Mouse (Mus musculus): ENCODE results near the gene Nin. TPM values are rescaled to one million over a fixed set of nuclear protein-coding genes. Genes with fewer than 3 reads are reported as not detected.

Nin gene
- polyA plus RNA-seq, 1 experiment from 2014 or later: 9.5 TPM

- Histone ChIP-seq H3K9me3 (replicated peaks) (no peaks in the 10 kb centered on the region), H3K27me3 (ENCODE audit: low read depth, poor library complexity, severe bottlenecking) (no peaks in the 10 kb centered on the region), H3K36me3 (no peaks in the 10 kb centered on the region), H3K4me1 (peaks cover 30% of the 10 kb centered on the region), H3K27ac (no peak overlapping the region), H3K4me3 (no peak overlapping the region)
- 12% methylated on average over 6 of the region's 6 CpGs for WGBS
- DNase-seq (ENCODE audit: low spot score): no peak
Observed at GRCm38 (mm10) chr12:70068647-70069257, 44.8 kb downstream of the Nin start.

GRCm38 (mm10) chr12:70067849-70068248 is 45.7 kb downstream of the Nin start:
- H3K36me3 ChIP-seq: no peaks in the 10 kb centered on the region
- H3K27me3 ChIP-seq (ENCODE audit: low read depth, poor library complexity, severe bottlenecking): no peaks in the 10 kb centered on the region
- no peak overlapping the region for H3K4me3 ChIP-seq
- H3K9me3 ChIP-seq (replicated peaks): no peaks in the 10 kb centered on the region
- peaks cover 30% of the 10 kb centered on the region for H3K4me1 ChIP-seq
- WGBS: 82% methylated on average over 9 of the region's 9 CpGs
- DNase-seq (ENCODE audit: low spot score): no peak
- H3K27ac ChIP-seq: no peak overlapping the region

- WGBS: 42% methylated on average over 3 of the region's 3 CpGs
- H3K9me3 ChIP-seq (replicated peaks): no peaks in the 10 kb centered on the region
- no peak overlapping the region for H3K4me3 ChIP-seq
- peaks cover 5% of the 10 kb centered on the region; the same call in 1 of the 2 replicates for H3K36me3 ChIP-seq
- peaks cover 13% of the 10 kb centered on the region for H3K4me1 ChIP-seq
- H3K27me3 ChIP-seq (ENCODE audit: low read depth, poor library complexity, severe bottlenecking): no peaks in the 10 kb centered on the region
- peak; percentile 70 for DNase-seq (ENCODE audit: low spot score)
- H3K27ac ChIP-seq: peak overlapping the region; percentile 44
Observed at GRCm38 (mm10) chr12:70062114-70062513, 51.4 kb downstream of the Nin start.

- Histone ChIP-seq H3K4me1 (peaks cover 13% of the 10 kb centered on the region), H3K9me3 (replicated peaks) (no peaks in the 10 kb centered on the region), H3K36me3 (peaks cover 24% of the 10 kb centered on the region), H3K4me3 (no peak overlapping the region), H3K27ac (no peak overlapping the region), H3K27me3 (ENCODE audit: low read depth, poor library complexity, severe bottlenecking) (no peaks in the 10 kb centered on the region)
- WGBS: 75% methylated on average over 14 of the region's 14 CpGs
- no peak for DNase-seq (ENCODE audit: low spot score)
Observed at GRCm38 (mm10) chr12:70058956-70059851, 54.3 kb downstream of the Nin start.

GRCm38 (mm10) chr12:70050699-70051098 is 62.8 kb downstream of the Nin start:
- peaks cover 67% of the 10 kb centered on the region for H3K36me3 ChIP-seq
- no peak overlapping the region for H3K4me3 ChIP-seq
- no peaks in the 10 kb centered on the region for H3K27me3 ChIP-seq (ENCODE audit: low read depth, poor library complexity, severe bottlenecking)
- H3K27ac ChIP-seq: no peak overlapping the region
- no peak for DNase-seq (ENCODE audit: low spot score)
- no peaks in the 10 kb centered on the region for H3K9me3 ChIP-seq (replicated peaks)
- no peaks in the 10 kb centered on the region for H3K4me1 ChIP-seq
- 74% methylated on average over 7 of the region's 7 CpGs for WGBS

GRCm38 (mm10) chr12:70048741-70049140 is 64.8 kb downstream of the Nin start:
- Histone ChIP-seq H3K27ac (no peak overlapping the region), H3K27me3 (ENCODE audit: low read depth, poor library complexity, severe bottlenecking) (no peaks in the 10 kb centered on the region), H3K4me3 (no peak overlapping the region), H3K36me3 (peaks cover 61% of the 10 kb centered on the region), H3K9me3 (replicated peaks) (no peaks in the 10 kb centered on the region), H3K4me1 (no peaks in the 10 kb centered on the region)
- DNase-seq (ENCODE audit: low spot score): no peak
- WGBS: 88% methylated on average over 9 of the region's 9 CpGs

- Histone ChIP-seq H3K9me3 (replicated peaks) (no peaks in the 10 kb centered on the region), H3K4me1 (no peaks in the 10 kb centered on the region), H3K27ac (no peak overlapping the region), H3K4me3 (no peak overlapping the region), H3K27me3 (ENCODE audit: low read depth, poor library complexity, severe bottlenecking) (no peaks in the 10 kb centered on the region), H3K36me3 (peaks cover 65% of the 10 kb centered on the region)
- WGBS: 91% methylated on average over 7 of the region's 7 CpGs
- no peak for DNase-seq (ENCODE audit: low spot score)
Observed at GRCm38 (mm10) chr12:70047281-70047680, 66.2 kb downstream of the Nin start.

- H3K36me3 ChIP-seq: peaks cover 55% of the 10 kb centered on the region
- H3K4me1 ChIP-seq: no peaks in the 10 kb centered on the region
- no peak overlapping the region for H3K27ac ChIP-seq
- no peak for DNase-seq (ENCODE audit: low spot score)
- no peak overlapping the region for H3K4me3 ChIP-seq
- no peaks in the 10 kb centered on the region for H3K27me3 ChIP-seq (ENCODE audit: low read depth, poor library complexity, severe bottlenecking)
- 90% methylated on average over 4 of the region's 4 CpGs for WGBS
- H3K9me3 ChIP-seq (replicated peaks): no peaks in the 10 kb centered on the region
Observed at GRCm38 (mm10) chr12:70044353-70044752, 69.2 kb downstream of the Nin start.

GRCm38 (mm10) chr12:70043421-70043820 is 70.1 kb downstream of the Nin start:
- no peak for DNase-seq (ENCODE audit: low spot score)
- Histone ChIP-seq H3K36me3 (peaks cover 54% of the 10 kb centered on the region), H3K4me1 (no peaks in the 10 kb centered on the region), H3K4me3 (no peak overlapping the region), H3K27me3 (ENCODE audit: low read depth, poor library complexity, severe bottlenecking) (no peaks in the 10 kb centered on the region), H3K9me3 (replicated peaks) (no peaks in the 10 kb centered on the region), H3K27ac (0 out of 2 replicates have a peak overlapping the region, but pooled peaks have one; percentile 6)
- WGBS: 88% methylated on average over 13 of the region's 13 CpGs

GRCm38 (mm10) chr12:70040981-70041380 is 72.5 kb downstream of the Nin start:
- no peak for DNase-seq (ENCODE audit: low spot score)
- H3K36me3 ChIP-seq: peaks cover 55% of the 10 kb centered on the region
- H3K27ac ChIP-seq: no peak overlapping the region
- 80% methylated on average over 6 of the region's 6 CpGs for WGBS
- no peaks in the 10 kb centered on the region for H3K4me1 ChIP-seq
- no peaks in the 10 kb centered on the region for H3K9me3 ChIP-seq (replicated peaks)
- H3K27me3 ChIP-seq (ENCODE audit: low read depth, poor library complexity, severe bottlenecking): no peaks in the 10 kb centered on the region
- H3K4me3 ChIP-seq: no peak overlapping the region

GRCm38 (mm10) chr12:70036722-70037305 is 76.7 kb downstream of the Nin start:
- DNase-seq (ENCODE audit: low spot score): no peak
- Histone ChIP-seq H3K4me3 (no peak overlapping the region), H3K27ac (no peak overlapping the region), H3K9me3 (replicated peaks) (no peaks in the 10 kb centered on the region), H3K36me3 (peaks cover 28% of the 10 kb centered on the region), H3K4me1 (no peaks in the 10 kb centered on the region), H3K27me3 (ENCODE audit: low read depth, poor library complexity, severe bottlenecking) (no peaks in the 10 kb centered on the region)
- 94% methylated on average over 19 of the region's 19 CpGs for WGBS

GRCm38 (mm10) chr12:70026233-70026632 is 87.3 kb downstream of the Nin start:
- no peak for DNase-seq (ENCODE audit: low spot score)
- Histone ChIP-seq H3K4me1 (no peaks in the 10 kb centered on the region), H3K27me3 (ENCODE audit: low read depth, poor library complexity, severe bottlenecking) (no peaks in the 10 kb centered on the region), H3K9me3 (replicated peaks) (no peaks in the 10 kb centered on the region), H3K4me3 (no peak overlapping the region), H3K27ac (no peak overlapping the region), H3K36me3 (peaks cover 58% of the 10 kb centered on the region)

GRCm38 (mm10) chr12:70025431-70025830 is 88.1 kb downstream of the Nin start:
- no peak for DNase-seq (ENCODE audit: low spot score)
- no peaks in the 10 kb centered on the region for H3K9me3 ChIP-seq (replicated peaks)
- H3K4me3 ChIP-seq: no peak overlapping the region
- peaks cover 58% of the 10 kb centered on the region for H3K36me3 ChIP-seq
- no peaks in the 10 kb centered on the region for H3K27me3 ChIP-seq (ENCODE audit: low read depth, poor library complexity, severe bottlenecking)
- H3K27ac ChIP-seq: no peak overlapping the region
- WGBS: 96% methylated on average over 6 of the region's 6 CpGs
- no peaks in the 10 kb centered on the region for H3K4me1 ChIP-seq

Measured in limb, embryonic 10.5 days (tissue).